In genomic region chr2:32051791-32052190, GRCm38 (mm10) we compare ENCODE assay signal across 25 mouse cellular contexts. TPM values are rescaled to one million over a fixed set of nuclear protein-coding genes. Genes with fewer than 3 reads are reported as not detected.
DNase-seq lines count a peak whose midpoint lies in the region; ATAC-seq and TF ChIP-seq lines count a peak whose summit lies in the region.
"Had no signal": no experiment of that assay in that cellular context is flagged by ENCODE, and none has a peak within 500 bp of the region (broad histone marks: within the 10 kb centered on the region; RNA-seq: fewer than 3 reads in every experiment).

No protein-coding gene starts in this region.

- H3K9ac ChIP-seq in heart, embryonic 14.5 days (ENCODE audit: low read length), result 0 out of 2 replicates have a peak overlapping the region, but pooled peaks have one; percentile 8
- H3K9ac ChIP-seq: embryonic facial prominence, embryonic 13.5 days; forebrain, postnatal 0 days; kidney, embryonic 15.5 days; liver, embryonic 13.5 days; midbrain, embryonic 12.5 days; stomach, embryonic 15.5 days had no signal

- ATAC-seq in heart, embryonic 14.5 days (ENCODE audit: insufficient number of reproducible peaks, insufficient read depth, low FRiP score, low read depth), result no peak
- ATAC-seq: forebrain, postnatal 0 days; hindbrain, embryonic 16.5 days; lung, postnatal 0 days had no signal

- H3K36me3 ChIP-seq in heart, embryonic 14.5 days (ENCODE audit: control insufficient read depth, insufficient read depth, low read length), result peaks cover 60% of the 10 kb centered on the region
- H3K36me3 ChIP-seq in thymus, adult 2 months (ENCODE audit: control insufficient read depth, insufficient read depth, low read length), result peaks cover 10% of the 10 kb centered on the region

- no peak overlapping the region for H3K4me2 ChIP-seq in heart, embryonic 14.5 days (ENCODE audit: low read length)
- H3K4me2 ChIP-seq: embryonic facial prominence, embryonic 13.5 days; kidney, embryonic 15.5 days; liver, embryonic 13.5 days; midbrain, embryonic 12.5 days; stomach, embryonic 15.5 days had no signal

- no peak overlapping the region; a peak in 1 of 4 replicates for H3K27ac ChIP-seq in heart, embryonic 14.5 days (replicated peaks in 1 of 2; ENCODE audit: control insufficient read depth in 1 of 2, insufficient read depth in 1 of 2, low read depth in 2 of 2, low read length in 2 of 2)
- H3K27ac ChIP-seq in thymus, adult 2 months (ENCODE audit: control insufficient read depth, insufficient read depth, low read length), result peak overlapping the region; percentile 89
- H3K27ac ChIP-seq: embryonic facial prominence, embryonic 13.5 days; kidney, embryonic 15.5 days; liver, embryonic 13.5 days; midbrain, embryonic 12.5 days; stomach, embryonic 15.5 days had no signal

- peaks cover 26 to 49% of the 10 kb centered on the region in 2 experiments for H3K4me1 ChIP-seq in heart, embryonic 14.5 days (ENCODE audit: control insufficient read depth in 2 of 2, insufficient read depth in 2 of 2, low read length in 2 of 2)
- H3K4me1 ChIP-seq in thymus, adult 2 months (replicated peaks; ENCODE audit: control insufficient read depth, insufficient read depth, low read length), result peaks cover 73% of the 10 kb centered on the region
- H3K4me1 ChIP-seq: kidney, embryonic 15.5 days; stomach, embryonic 15.5 days had no signal

- H3K9me3 ChIP-seq in heart, embryonic 14.5 days (ENCODE audit: control insufficient read depth, low read length), result no peaks in the 10 kb centered on the region
- H3K9me3 ChIP-seq: embryonic facial prominence, embryonic 13.5 days; kidney, embryonic 15.5 days; liver, embryonic 13.5 days; megakaryocyte, embryonic 14.5 days; midbrain, embryonic 12.5 days; stomach, embryonic 15.5 days had no signal

- peak; percentile 46; the same call in 1 of the 2 replicates for TF ChIP-seq POLR2A in thymus, adult 2 months (IDR thresholded peaks at IDR 0.05; ENCODE audit: control insufficient read depth, extremely low read depth, insufficient read depth, low read length, poor library complexity)

- DNase-seq in heart, adult 11 months, result peak; percentile 83
- DNase-seq in heart, postnatal 25 days (ENCODE audit: low spot score), result no peak
- DNase-seq in heart, postnatal 10 days, result no peak
- peak; percentile 61 for DNase-seq in thymus, adult 2 months
- DNase-seq in thymus, adult 18-20 months, result no peak
- peak; percentile 75 for DNase-seq in thymus, postnatal 4 days
- DNase-seq in frontal cortex, adult 2 months (ENCODE audit: extremely low spot score in 1 of 2, low spot score in 1 of 2), result no peak
- DNase-seq: adrenal gland, postnatal 14 days; cerebellum, adult 11 months; cerebellum, adult 9-11 months; forebrain, postnatal 0 days; gastrocnemius, postnatal 10 days; kidney, adult 18-20 months; kidney, postnatal 25 days; liver, embryonic 13.5 days; lung, adult 18-20 months; lung, postnatal 4 days had no signal

- no peak overlapping the region for H3K4me3 ChIP-seq in heart, embryonic 14.5 days (ENCODE audit: control insufficient read depth in 1 of 2, insufficient read depth in 1 of 2, low read depth in 1 of 2, low read length in 2 of 2)
- H3K4me3 ChIP-seq in thymus, adult 2 months (ENCODE audit: control insufficient read depth, insufficient read depth, low read length), result no peak overlapping the region
- H3K4me3 ChIP-seq: embryonic facial prominence, embryonic 13.5 days; kidney, embryonic 15.5 days; liver, embryonic 13.5 days; megakaryocyte, embryonic 14.5 days; midbrain, embryonic 12.5 days; stomach, embryonic 15.5 days had no signal

- 60% methylated on average over 8 of the region's 8 CpGs for WGBS in heart, embryonic 14.5 days
- 38% methylated on average over 8 of the region's 8 CpGs for WGBS in thymus, adult 2 months

- intact Hi-C loops in heart, postnatal 25 days (cut with DNase I), result no loop called here
- intact Hi-C loops in heart, postnatal 10 days (cut with DNase I), result no loop called here

- H3K27me3 ChIP-seq in heart, embryonic 14.5 days (ENCODE audit: control insufficient read depth, insufficient read depth, low read length), result no peaks in the 10 kb centered on the region
- H3K27me3 ChIP-seq in thymus, adult 2 months (ENCODE audit: control insufficient read depth, insufficient read depth, low read length), result no peaks in the 10 kb centered on the region
- H3K27me3 ChIP-seq: embryonic facial prominence, embryonic 13.5 days; kidney, embryonic 15.5 days; liver, embryonic 13.5 days; megakaryocyte, embryonic 14.5 days; stomach, embryonic 15.5 days had no signal

- no peak for TF ChIP-seq CTCF in thymus, adult 2 months (IDR thresholded peaks at IDR 0.05; ENCODE audit: borderline replicate concordance, control insufficient read depth, extremely low read depth, insufficient read depth, low read length, poor library complexity)

RNA-seq across cellular contexts. Expression of gene Fam78a, which starts 32.9 kb away (rescaled TPM):
- total RNA-seq in heart, postnatal 25 days (2021), result 10 to 100 TPM; 20.0 TPM
- polyA plus RNA-seq in heart, embryonic 14.5 days (2014; fragmentation: Nextera tagmentation; extraction: Ambion mirVana), result 29.0 and 33.7 TPM in 2 replicates
- total RNA-seq in heart, postnatal 10 days (2021), result 10 to 100 TPM; 24.3 to 38.1 TPM
- polyA plus RNA-seq in thymus, adult 2 months (2012; rRNA removed), result 189 and 210 TPM in 2 replicates
- 3.2 and 3.7 TPM in 2 replicates for polyA plus RNA-seq in frontal cortex, adult 2 months (2012; rRNA removed)

RNA-seq across cellular contexts. Expression of gene Plpp7, which starts 43.5 kb away (rescaled TPM):
- 10 to 100 TPM; 31.8 to 33.7 TPM for total RNA-seq in heart, postnatal 25 days (2021)
- polyA plus RNA-seq in heart, embryonic 14.5 days (2014; fragmentation: Nextera tagmentation; extraction: Ambion mirVana), result 13.3 and 13.6 TPM in 2 replicates
- 10 to 100 TPM; 29.3 to 31.6 TPM for total RNA-seq in heart, postnatal 10 days (2021)
- 2.9 and 7.7 TPM in 2 replicates for polyA plus RNA-seq in thymus, adult 2 months (2012; rRNA removed)
- polyA plus RNA-seq in frontal cortex, adult 2 months (2012; rRNA removed), result 31.8 and 34.6 TPM in 2 replicates

Comparison
In these comparisons a context has a peak if more than half of its experiments do, and no peak if none do; other contexts are left out.
1. DNase-seq: peak in heart, adult 11 months (single experiment), thymus, adult 2 months (single experiment) and thymus, postnatal 4 days (single experiment); none in heart, postnatal 25 days (single experiment), heart, postnatal 10 days (0 of 2), thymus, adult 18-20 months (0 of 2) and frontal cortex, adult 2 months (0 of 2).